Mouse (Mus musculus): ENCODE measurements around the gene Wdtc1. TPM values are rescaled to one million over a fixed set of nuclear protein-coding genes. Genes with fewer than 3 reads are reported as not detected.
A peak's percentile ranks its signal among the peaks of the same experiment; 100 is the strongest.

Gene Wdtc1
- 24.2 and 26.1 TPM in 2 replicates for polyA plus RNA-seq (2016; fragmentation: Nextera tagmentation; extraction: Ambion mirVana)

GRCm38 (mm10) chr4:133353367-133354365 is at the start of gene Wdtc1:
Gene Wdtc1 (minus strand): TSS chr4:133353481.
- Histone ChIP-seq H3K36me3 (no peaks in the 10 kb centered on the region), H3K9me3 (no peaks in the 10 kb centered on the region), H3K4me1 (no peaks in the 10 kb centered on the region), H3K27me3 (no peaks in the 10 kb centered on the region), H3K27ac (replicated peaks) (no peak within 1 kb of the TSS), H3K4me2 (replicated peaks) (no peak within 1 kb of the TSS), H3K9ac (replicated peaks) (no peak within 1 kb of the TSS), H3K4me3 (no peak within 1 kb of the TSS)
- no peak for ATAC-seq (ENCODE audit: low FRiP score, low read depth)
- WGBS = 90% methylated on average over 23 of the region's 23 CpGs

GRCm38 (mm10) chr4:133402011-133402410 is 48.7 kb upstream of the Wdtc1 start:
- H3K9ac ChIP-seq (replicated peaks) = no peak overlapping the region
- no peaks in the 10 kb centered on the region for H3K27me3 ChIP-seq
- 75% methylated on average over 13 of the region's 13 CpGs for WGBS
- no peaks in the 10 kb centered on the region for H3K36me3 ChIP-seq
- no peak overlapping the region for H3K27ac ChIP-seq (replicated peaks)
- no peaks in the 10 kb centered on the region for H3K9me3 ChIP-seq
- no peak overlapping the region for H3K4me3 ChIP-seq
- no peak for ATAC-seq (ENCODE audit: low FRiP score, low read depth)
- peaks cover 15% of the 10 kb centered on the region for H3K4me1 ChIP-seq
- no peak overlapping the region for H3K4me2 ChIP-seq (replicated peaks)

GRCm38 (mm10) chr4:133400098-133400497 is 46.8 kb upstream of the Wdtc1 start:
- Histone ChIP-seq H3K4me1 (peaks cover 26% of the 10 kb centered on the region), H3K4me2 (replicated peaks) (no peak overlapping the region), H3K9ac (replicated peaks) (no peak overlapping the region), H3K27me3 (no peaks in the 10 kb centered on the region), H3K27ac (replicated peaks) (no peak overlapping the region), H3K9me3 (no peaks in the 10 kb centered on the region), H3K4me3 (no peak overlapping the region), H3K36me3 (no peaks in the 10 kb centered on the region)
- no peak for ATAC-seq (ENCODE audit: low FRiP score, low read depth)
- WGBS = 76% methylated on average over 7 of the region's 7 CpGs

GRCm38 (mm10) chr4:133399509-133399908 is 46.2 kb upstream of the Wdtc1 start:
- Histone ChIP-seq H3K27ac (replicated peaks) (no peak overlapping the region), H3K36me3 (no peaks in the 10 kb centered on the region), H3K4me1 (peaks cover 30% of the 10 kb centered on the region), H3K9ac (replicated peaks) (no peak overlapping the region), H3K4me2 (replicated peaks) (no peak overlapping the region), H3K9me3 (no peaks in the 10 kb centered on the region), H3K27me3 (no peaks in the 10 kb centered on the region), H3K4me3 (no peak overlapping the region)
- ATAC-seq (ENCODE audit: low FRiP score, low read depth) = no peak
- WGBS = 92% methylated on average over 6 of the region's 6 CpGs

- no peaks in the 10 kb centered on the region for H3K27me3 ChIP-seq
- ATAC-seq (ENCODE audit: low FRiP score, low read depth) = no peak
- 84% methylated on average over 5 of the region's 5 CpGs for WGBS
- H3K9me3 ChIP-seq = no peaks in the 10 kb centered on the region
- no peaks in the 10 kb centered on the region for H3K36me3 ChIP-seq
- H3K27ac ChIP-seq (replicated peaks) = no peak overlapping the region
- no peak overlapping the region for H3K4me2 ChIP-seq (replicated peaks)
- no peak overlapping the region for H3K4me3 ChIP-seq
- no peak overlapping the region; the same call in 1 of the 2 replicates for H3K9ac ChIP-seq (replicated peaks)
- H3K4me1 ChIP-seq = peaks cover 33% of the 10 kb centered on the region
Observed at GRCm38 (mm10) chr4:133398619-133399018, 45.3 kb upstream of the Wdtc1 start.

- peaks cover 33% of the 10 kb centered on the region for H3K4me1 ChIP-seq
- no peaks in the 10 kb centered on the region for H3K27me3 ChIP-seq
- H3K4me2 ChIP-seq (replicated peaks) = no peak overlapping the region
- H3K9me3 ChIP-seq = no peaks in the 10 kb centered on the region
- no peak for ATAC-seq (ENCODE audit: low FRiP score, low read depth)
- no peak overlapping the region for H3K9ac ChIP-seq (replicated peaks)
- no peak overlapping the region for H3K27ac ChIP-seq (replicated peaks)
- WGBS = 75% methylated on average over 8 of the region's 8 CpGs
- no peak overlapping the region for H3K4me3 ChIP-seq
- H3K36me3 ChIP-seq = no peaks in the 10 kb centered on the region
Observed at GRCm38 (mm10) chr4:133397961-133398360, 44.7 kb upstream of the Wdtc1 start.

GRCm38 (mm10) chr4:133397299-133397698 is 44.0 kb upstream of the Wdtc1 start:
- H3K27ac ChIP-seq (replicated peaks) = no peak overlapping the region
- WGBS = 35% methylated on average over 5 of the region's 5 CpGs

GRCm38 (mm10) chr4:133396079-133396478 is 42.8 kb upstream of the Wdtc1 start:
- Histone ChIP-seq H3K27me3 (no peaks in the 10 kb centered on the region), H3K9me3 (no peaks in the 10 kb centered on the region), H3K9ac (replicated peaks) (no peak overlapping the region), H3K36me3 (no peaks in the 10 kb centered on the region), H3K4me3 (no peak overlapping the region), H3K4me1 (peaks cover 33% of the 10 kb centered on the region), H3K4me2 (replicated peaks) (no peak overlapping the region), H3K27ac (replicated peaks) (peak overlapping the region; percentile 26; the same call in 1 of the 2 replicates)
- 82% methylated on average over 2 of the region's 2 CpGs for WGBS
- ATAC-seq (ENCODE audit: low FRiP score, low read depth) = no peak

More at GRCm38 (mm10) chr4:133397299-133397698, 44.0 kb upstream of the Wdtc1 start:
- no peaks in the 10 kb centered on the region for H3K27me3 ChIP-seq
- no peak overlapping the region for H3K9ac ChIP-seq (replicated peaks)
- no peak for ATAC-seq (ENCODE audit: low FRiP score, low read depth)
- H3K4me2 ChIP-seq (replicated peaks) = no peak overlapping the region
- H3K4me1 ChIP-seq = peaks cover 33% of the 10 kb centered on the region
- no peaks in the 10 kb centered on the region for H3K36me3 ChIP-seq
- no peak overlapping the region for H3K4me3 ChIP-seq
- H3K9me3 ChIP-seq = no peaks in the 10 kb centered on the region

GRCm38 (mm10) chr4:133394981-133395573 is 41.8 kb upstream of the Wdtc1 start:
- Histone ChIP-seq H3K27me3 (no peaks in the 10 kb centered on the region), H3K4me2 (replicated peaks) (no peak overlapping the region), H3K36me3 (no peaks in the 10 kb centered on the region), H3K4me3 (no peak overlapping the region), H3K9me3 (no peaks in the 10 kb centered on the region), H3K4me1 (peaks cover 33% of the 10 kb centered on the region), H3K9ac (replicated peaks) (no peak overlapping the region), H3K27ac (replicated peaks) (no peak overlapping the region)
- no peak for ATAC-seq (ENCODE audit: low FRiP score, low read depth)
- 74% methylated on average over 4 of the region's 4 CpGs for WGBS

- Histone ChIP-seq H3K36me3 (no peaks in the 10 kb centered on the region), H3K27me3 (no peaks in the 10 kb centered on the region), H3K4me1 (peaks cover 19% of the 10 kb centered on the region), H3K27ac (replicated peaks) (no peak overlapping the region), H3K4me2 (replicated peaks) (no peak overlapping the region), H3K9me3 (no peaks in the 10 kb centered on the region), H3K9ac (replicated peaks) (no peak overlapping the region), H3K4me3 (no peak overlapping the region)
- ATAC-seq (ENCODE audit: low FRiP score, low read depth) = no peak
- WGBS = 86% methylated on average over 18 of the region's 18 CpGs
Observed at GRCm38 (mm10) chr4:133391185-133392040, 38.1 kb upstream of the Wdtc1 start.

- no peaks in the 10 kb centered on the region for H3K27me3 ChIP-seq
- no peak overlapping the region for H3K27ac ChIP-seq (replicated peaks)
- H3K4me3 ChIP-seq = no peak overlapping the region
- no peak overlapping the region for H3K9ac ChIP-seq (replicated peaks)
- 93% methylated on average over 6 of the region's 6 CpGs for WGBS
- ATAC-seq (ENCODE audit: low FRiP score, low read depth) = no peak
- H3K4me2 ChIP-seq (replicated peaks) = no peak overlapping the region
- no peaks in the 10 kb centered on the region for H3K36me3 ChIP-seq
- peaks cover 11% of the 10 kb centered on the region for H3K4me1 ChIP-seq
- no peaks in the 10 kb centered on the region for H3K9me3 ChIP-seq
Observed at GRCm38 (mm10) chr4:133390585-133390984, 37.3 kb upstream of the Wdtc1 start.
